Mouse (Mus musculus) erythroblast, embryonic 14.5 days (primary cell): ENCODE measurements at regions not wholly inside any gene's neighbourhood (a gene's known extent, or its start where the extent isn't known, plus 50 kb on each side); places are given as distances from the start of the nearest gene placed in this dataset.

ENCODE experiments used
- GATA1 ChIP-seq: IDR thresholded peaks from 2 replicates; pipeline ENCODE4 v1.6.1; 2012; ENCODE audit warnings: low read length, inconsistent platforms, mixed read lengths
- TAL1 ChIP-seq: IDR thresholded peaks from 3 replicates; pipeline ENCODE4 v1.6.1; 2012; ENCODE audit warnings: low read length, inconsistent platforms, mixed read lengths

DNA sequence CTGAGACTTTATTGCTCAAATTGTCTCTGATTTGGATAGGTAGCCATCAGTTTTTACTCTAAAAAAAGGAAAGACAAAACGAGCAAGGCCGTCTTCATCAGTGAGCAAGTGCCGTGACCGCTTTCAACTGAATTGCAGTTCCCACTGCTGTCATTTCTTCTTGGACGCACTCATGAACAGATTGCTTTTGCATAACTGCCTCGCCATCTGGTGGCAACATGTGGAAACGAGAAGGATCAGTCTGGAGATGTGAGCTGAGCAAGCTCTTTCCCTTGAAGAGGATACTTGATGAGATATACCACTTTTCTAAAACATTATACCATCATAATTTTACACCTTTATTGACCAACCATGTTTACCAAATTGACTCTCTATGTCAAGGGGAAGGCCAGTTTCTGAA, 137.7 kb downstream of the Gm9733 start:
- TF ChIP-seq TAL1 (no peak), GATA1 (no peak)
